Mouse (Mus musculus) liver, postnatal 0 days (tissue): ENCODE data around the gene Aatk. TPM values are rescaled to one million over a fixed set of nuclear protein-coding genes. Genes with fewer than 3 reads are reported as not detected.
A peak's percentile ranks its signal among the peaks of the same experiment; 100 is the strongest.

Experiments used
- ATAC-seq: fragments of 200-750 bp; cut with Nextera tagmentation; 2 replicates; pipeline ENCODE4 v1.8.0; 2017; ENCODE audit warnings: mild to moderate bottlenecking, moderate library complexity
- DNase-seq: peaks from one replicate; pipeline ENCODE4 v3.0.0-alpha.2; 2016
- H3K27ac ChIP-seq: fragments of 300-500 bp; sonication (generic); 2 replicates; pipeline ENCODE4 v1.5.1; 2014; ENCODE audit warnings: antibody characterized with exemption, moderate library complexity, mild to moderate bottlenecking, low read depth
- H3K27me3 ChIP-seq: fragments of 300-500 bp; sonication (generic); 2 replicates; pipeline ENCODE4 v1.6.1; 2014; ENCODE audit warnings: low read length, control low read depth, mixed read lengths; ENCODE audit not compliant: insufficient read depth
- H3K36me3 ChIP-seq: fragments of 300-500 bp; sonication (generic); replicated peaks from 2 replicates; pipeline ENCODE4 v1.6.1; 2014; ENCODE audit warnings: mild to moderate bottlenecking, control low read depth, low read length, moderate library complexity, mixed read lengths; ENCODE audit not compliant: insufficient read depth
- H3K4me1 ChIP-seq: fragments of 300-500 bp; sonication (generic); 2 replicates; pipeline ENCODE4 v1.6.1; 2014; ENCODE audit warnings: antibody characterized with exemption, mild to moderate bottlenecking, control low read depth; ENCODE audit not compliant: insufficient read depth
- H3K4me2 ChIP-seq: fragments of 300-500 bp; sonication (generic); 2 replicates; pipeline ENCODE4 v1.6.1; 2014; ENCODE audit warnings: low read depth, mild to moderate bottlenecking, low read length, moderate library complexity, mixed read lengths
- H3K4me3 ChIP-seq: fragments of 300-500 bp; sonication (generic); 2 replicates; pipeline ENCODE4 v1.5.1; 2014; ENCODE audit warnings: low read depth, low read length
- H3K9ac ChIP-seq: fragments of 300-500 bp; sonication (generic); replicated peaks from 2 replicates; pipeline ENCODE4 v1.6.1; 2014; ENCODE audit warnings: mild to moderate bottlenecking, moderate library complexity
- H3K9me3 ChIP-seq: fragments of 300-500 bp; sonication (generic); 2 replicates; pipeline ENCODE4 v1.6.1; 2016; ENCODE audit warnings: mild to moderate bottlenecking, control low read depth, low read length, mixed read lengths
- CTCF ChIP-seq: sonication (generic); IDR thresholded peaks from 2 replicates; pipeline ENCODE4 v1.5.1; 2016; ENCODE audit warnings: antibody characterized with exemption, low read depth
- EP300 ChIP-seq: IDR thresholded peaks from 2 replicates; pipeline ENCODE4 v1.6.1; 2016; ENCODE audit warnings: antibody characterized with exemption, low read depth, mild to moderate bottlenecking
- WGBS: fragments of 180-500 bp; shearing (Covaris S2); extraction: QIAGEN DNeasy Blood & Tissue Kit; methylation state at CpG from one replicate; pipeline ENCODE4 v1.1.7; 2014; ENCODE audit not compliant: insufficient replicate concordance; 5-methylcytosine and 5-hydroxymethylcytosine counted together
- polyA plus RNA-seq: library from polyadenylated mRNA; unstranded; fragments of >200 nt; fragmentation: Nextera tagmentation; extraction: Ambion mirVana; gene quantifications from 2 replicates; pipeline ENCODE4 v1.2.1, GENCODE M21; 2015

Aatk gene
- polyA plus RNA-seq, 1 experiment from 2014 or later: 0.89 TPM

GRCm38 (mm10) chr11:120040440-120040839 lies 6.5 kb downstream of the Aatk start:
- H3K36me3 ChIP-seq: no peaks in the 10 kb centered on the region
- 0 out of 2 replicates have a peak, but pooled peaks cover 2% of the 10 kb centered on the region for H3K27me3 ChIP-seq
- H3K4me2 ChIP-seq: peak overlapping the region; percentile 63
- no peak for TF ChIP-seq CTCF
- TF ChIP-seq EP300: no peak
- H3K4me1 ChIP-seq: peaks cover 10% of the 10 kb centered on the region
- WGBS: 43% methylated on average over 8 of the region's 8 CpGs
- no peaks in the 10 kb centered on the region for H3K9me3 ChIP-seq
- H3K4me3 ChIP-seq: no peak overlapping the region; the same call in 1 of the 2 replicates
- ATAC-seq (no peak), DNase-seq (no peak)
- H3K27ac ChIP-seq: peak overlapping the region; percentile 88
- peak overlapping the region; percentile 12; the same call in 1 of the 2 replicates for H3K9ac ChIP-seq

DNA sequence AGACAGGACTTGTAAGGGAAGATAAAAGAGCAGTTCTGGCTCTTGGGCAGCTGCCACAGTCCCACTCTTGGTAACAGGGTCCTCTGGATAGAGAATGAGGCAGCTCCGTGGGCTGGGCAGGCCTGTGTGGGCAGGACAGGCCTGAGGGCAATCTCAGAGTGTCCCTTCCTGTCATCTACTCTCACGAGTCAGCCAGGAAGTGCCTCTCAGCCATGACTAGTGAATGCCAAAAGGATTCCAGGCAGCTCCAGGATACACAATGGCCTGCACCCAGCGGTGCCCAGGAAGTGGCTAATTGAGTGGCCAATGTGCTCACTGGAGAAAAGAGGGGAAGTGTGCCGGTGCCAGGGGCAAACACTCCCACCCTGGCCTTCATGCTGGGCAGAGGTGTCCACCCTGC lies 7.4 kb downstream of the Aatk start:
- Histone ChIP-seq H3K9me3 (no peaks in the 10 kb centered on the region), H3K36me3 (no peaks in the 10 kb centered on the region), H3K4me1 (peaks cover 10% of the 10 kb centered on the region), H3K9ac (no peak overlapping the region; the same call in 1 of the 2 replicates), H3K27ac (peak overlapping the region; percentile 80), H3K4me3 (no peak overlapping the region), H3K27me3 (no peaks in the 10 kb centered on the region), H3K4me2 (peak overlapping the region; percentile 63; the same call in 1 of the 2 replicates)
- DNase-seq: no peak
- TF ChIP-seq CTCF: no peak
- 30% methylated on average over 4 of the region's 4 CpGs for WGBS
- ATAC-seq: no peak

GRCm38 (mm10) chr11:120034762-120035161 lies 12.2 kb downstream of the Aatk start:
- Histone ChIP-seq H3K4me2 (peak overlapping the region; percentile 38; the same call in 1 of the 2 replicates), H3K9me3 (no peaks in the 10 kb centered on the region), H3K9ac (no peak overlapping the region), H3K27me3 (no peaks in the 10 kb centered on the region), H3K4me3 (no peak overlapping the region), H3K36me3 (no peaks in the 10 kb centered on the region), H3K27ac (peak overlapping the region; percentile 74), H3K4me1 (peaks cover 2% of the 10 kb centered on the region)
- WGBS: 44% methylated on average over 5 of the region's 5 CpGs
- ATAC-seq (peak; percentile 59; the same call in 1 of the 2 replicates), DNase-seq (peak; percentile 51)
- no peak for TF ChIP-seq CTCF
- no peak for TF ChIP-seq EP300

GRCm38 (mm10) chr11:120034306-120034705 lies 12.7 kb downstream of the Aatk start:
- H3K27me3 ChIP-seq: no peaks in the 10 kb centered on the region
- no peak overlapping the region for H3K4me3 ChIP-seq
- peaks cover 6% of the 10 kb centered on the region for H3K4me1 ChIP-seq
- DNase-seq (no peak), ATAC-seq (no peak)
- WGBS: 38% methylated on average over 3 of the region's 3 CpGs
- no peak overlapping the region for H3K9ac ChIP-seq
- no peak overlapping the region for H3K4me2 ChIP-seq
- H3K9me3 ChIP-seq: no peaks in the 10 kb centered on the region
- H3K27ac ChIP-seq: no peak overlapping the region
- no peaks in the 10 kb centered on the region for H3K36me3 ChIP-seq
- TF ChIP-seq CTCF (no peak), EP300 (no peak)

DNA sequence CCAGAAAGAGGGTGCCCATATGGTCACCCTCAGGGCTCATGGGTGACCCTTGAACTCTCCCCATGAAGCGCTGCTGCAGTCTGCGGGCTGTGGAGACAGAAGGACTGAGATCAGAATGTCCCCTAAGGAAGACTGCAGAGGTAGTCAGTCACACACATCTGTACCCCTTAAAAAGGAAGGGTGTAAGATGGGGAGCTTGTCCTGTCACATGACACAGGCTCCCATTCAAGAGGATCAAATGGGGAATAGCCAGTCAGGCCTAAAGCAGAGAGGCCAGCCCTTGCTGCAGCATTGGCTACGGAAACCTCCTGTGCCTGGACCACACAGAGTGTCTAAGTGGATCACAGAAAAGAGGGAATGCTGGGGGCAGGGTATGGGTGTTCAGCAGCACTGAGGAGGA lies 13.5 kb downstream of the Aatk start:
- Histone ChIP-seq H3K4me1 (peaks cover 6% of the 10 kb centered on the region), H3K9ac (no peak overlapping the region), H3K4me3 (no peak overlapping the region), H3K27me3 (no peaks in the 10 kb centered on the region), H3K9me3 (no peaks in the 10 kb centered on the region), H3K36me3 (no peaks in the 10 kb centered on the region), H3K27ac (no peak overlapping the region), H3K4me2 (no peak overlapping the region)
- ATAC-seq (no peak), DNase-seq (no peak)
- 80% methylated on average over 3 of the region's 3 CpGs for WGBS
- TF ChIP-seq CTCF (no peak), EP300 (no peak)

GRCm38 (mm10) chr11:120032052-120032451 lies 14.9 kb downstream of the Aatk start:
- ATAC-seq: no peak
- Histone ChIP-seq H3K27me3 (no peaks in the 10 kb centered on the region), H3K4me2 (no peak overlapping the region), H3K4me1 (peaks cover 6% of the 10 kb centered on the region), H3K9ac (no peak overlapping the region), H3K4me3 (no peak overlapping the region), H3K36me3 (no peaks in the 10 kb centered on the region), H3K27ac (no peak overlapping the region), H3K9me3 (no peaks in the 10 kb centered on the region)
- WGBS: 66% methylated on average over 8 of the region's 8 CpGs
- no peak for TF ChIP-seq CTCF
- TF ChIP-seq EP300: no peak
- no peak for DNase-seq
